Mouse (Mus musculus) cerebellum, postnatal 4 days (tissue): Measurements from ENCODE around the gene Gm3099.
"Not testable (repeated sequence)": the region's sequence is repeated elsewhere in the genome, so short reads cannot be mapped to it uniquely, and the experiment has no call there.

Experiments
- DNase-seq, 2 experiments: peaks; one replicate each; pipeline ENCODE4 v3.0.0; 2022; ENCODE audit warnings: low spot score in 2 of 2, mixed read lengths in 1 of 2

Gm3099 gene

DNA sequence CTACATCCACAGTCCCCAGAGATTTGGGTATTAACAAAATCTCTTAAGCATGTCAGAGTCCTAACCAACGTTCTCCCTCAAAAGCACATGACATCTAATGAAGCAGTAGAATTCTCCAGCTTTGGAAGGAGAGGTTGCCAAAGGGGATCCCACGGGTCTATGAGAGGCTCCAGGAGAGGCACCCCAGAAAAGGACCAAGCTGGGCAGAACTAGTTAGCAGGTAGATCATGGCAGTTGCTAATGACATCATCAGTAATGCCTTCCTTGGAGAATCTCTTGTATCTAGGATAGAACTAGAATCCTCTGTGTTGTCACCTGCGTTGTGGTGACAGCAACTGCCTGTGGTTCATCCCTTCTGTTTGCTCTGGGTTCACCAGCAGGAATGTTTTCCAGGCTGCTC is at the start of gene Gm3099:
Gene Gm3099 (plus strand): TSS at position 301 of the 400 bp plus-strand sequence.
- not testable (repeated sequence) for DNase-seq

DNA sequence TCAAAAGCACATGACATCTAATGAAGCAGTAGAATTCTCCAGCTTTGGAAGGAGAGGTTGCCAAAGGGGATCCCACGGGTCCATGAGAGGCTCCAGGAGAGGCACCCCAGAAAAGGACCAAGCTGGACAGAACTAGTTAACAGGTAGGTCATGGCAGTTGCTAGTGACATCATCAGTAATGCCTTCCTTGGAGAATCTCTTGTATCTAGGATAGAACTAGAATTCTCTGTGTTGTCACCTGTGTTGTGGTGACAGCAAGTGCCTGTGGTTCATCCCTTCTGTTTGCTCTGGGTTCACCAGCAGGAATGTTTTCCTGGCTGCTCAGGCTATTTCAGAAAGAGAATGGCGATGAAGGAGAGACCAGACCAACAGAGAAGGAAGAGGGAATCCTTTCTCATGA is 34.9 kb upstream of the Gm3099 start, which contains the start of gene Gm3095:
Gene Gm3095 (plus strand): TSS at position 301 of the 400 bp plus-strand sequence.
- not testable (repeated sequence) for DNase-seq

DNA sequence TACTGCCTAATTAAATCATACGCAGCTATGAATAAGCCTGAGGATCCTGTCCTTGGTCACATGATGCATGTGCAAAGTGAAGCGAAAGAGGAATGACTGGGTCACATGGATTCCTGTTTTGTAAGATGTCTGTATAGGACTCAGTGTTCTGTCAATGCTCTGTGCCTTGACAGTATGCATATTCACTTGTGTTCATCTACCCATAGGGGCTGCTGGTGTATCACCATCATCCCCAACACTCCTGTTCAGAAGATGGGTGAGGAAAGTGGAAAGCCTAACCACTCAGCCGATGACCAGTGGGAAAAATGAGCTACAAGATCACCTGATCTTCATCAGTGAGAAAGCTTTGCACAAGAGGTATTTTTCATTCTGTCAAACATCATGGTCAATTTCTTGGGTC is 25.4 kb downstream of the Gm3099 start, which contains the start of gene Gm5796:
Gene Gm5796 (plus strand): TSS at position 301 of the 400 bp plus-strand sequence.
- not testable (repeated sequence) for DNase-seq
